Mouse (Mus musculus): ENCODE results near the gene Tmco4.

Tmco4 gene

GRCm38 (mm10) chr4:139096201-139096600 lies 123.5 kb downstream of the Tmco4 start:
- DNase-seq, result no peak

- no peak for DNase-seq
Measured at GRCm38 (mm10) chr4:139100326-139100725, 127.6 kb downstream of the Tmco4 start.

- no peak for DNase-seq
Measured at GRCm38 (mm10) chr4:139101546-139101945, 128.9 kb downstream of the Tmco4 start.

DNA sequence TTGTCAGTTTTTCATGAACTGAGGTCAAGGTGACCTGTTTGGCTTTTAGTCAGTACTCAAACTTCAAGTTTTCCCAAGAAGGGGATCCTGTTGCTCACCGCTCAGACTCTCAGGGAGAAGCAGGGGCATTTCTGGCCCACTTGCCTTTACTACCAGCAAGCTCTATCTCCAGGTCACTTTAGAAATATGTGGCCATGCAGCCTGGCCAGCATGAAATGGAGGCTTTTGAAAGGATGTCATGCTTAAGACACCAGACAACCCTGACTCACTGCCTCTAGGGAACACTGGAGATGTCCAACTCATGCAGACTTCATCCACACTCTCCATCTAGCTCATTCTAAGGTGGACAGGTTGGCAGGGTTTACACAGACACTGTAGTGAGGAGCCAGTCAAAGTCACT lies 132.8 kb downstream of the Tmco4 start:
- DNase-seq, result no peak

All from kidney, adult 9 months (tissue).